Mouse (Mus musculus): ENCODE results near the gene Hspb6.

DNA sequence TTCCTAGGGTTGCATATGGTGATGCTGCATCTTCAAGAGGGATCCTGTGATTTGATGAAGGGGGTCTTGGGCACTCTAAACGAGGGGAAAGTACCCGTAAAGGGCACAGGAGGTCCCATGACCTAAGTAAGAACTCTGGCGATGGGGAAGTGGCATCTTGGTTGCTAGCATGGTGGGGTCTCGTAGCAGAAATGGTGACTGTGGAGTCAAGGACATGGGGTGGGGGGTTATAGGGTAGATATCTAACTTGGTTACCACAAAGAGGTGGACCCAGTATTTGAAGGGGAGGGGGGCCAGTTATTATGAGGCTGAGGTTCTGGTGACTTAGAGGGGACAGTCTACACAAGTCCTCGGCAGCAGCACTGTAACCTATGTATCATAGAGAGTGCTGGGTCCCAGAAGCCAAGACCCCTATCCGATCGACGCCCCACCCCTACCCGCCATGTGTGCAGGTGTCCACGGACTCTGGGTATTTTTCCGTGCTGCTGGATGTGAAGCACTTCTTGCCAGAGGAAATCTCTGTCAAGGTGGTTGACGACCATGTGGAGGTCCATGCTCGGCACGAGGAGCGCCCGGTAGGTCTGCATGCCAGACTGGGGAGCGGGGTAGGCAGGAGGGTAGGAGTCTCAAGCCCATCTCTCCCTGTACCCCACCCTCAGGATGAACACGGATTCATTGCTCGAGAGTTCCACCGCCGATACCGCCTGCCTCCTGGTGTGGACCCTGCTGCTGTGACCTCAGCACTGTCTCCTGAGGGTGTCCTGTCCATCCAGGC, 2.0 kb downstream of the Hspb6 start:
- no peak for TF ChIP-seq CTCF (IDR thresholded peaks at IDR 0.05; ENCODE audit: insufficient read depth, low read length)
- TF ChIP-seq POLR2A (IDR thresholded peaks at IDR 0.05; ENCODE audit: borderline replicate concordance, extremely low read depth, low read depth, low read length) = no peak

Measured in lung, adult 2 months (tissue).